Mouse (Mus musculus) olfactory bulb, adult 2 months (tissue): ENCODE data around the gene Mast4.

Source experiments
- CTCF ChIP-seq: fragments of 200-500 bp; IDR thresholded peaks from 2 replicates; pipeline ENCODE4 v1.5.1; 2012; ENCODE audit warnings: low read depth, mild to moderate bottlenecking, low read length, moderate library complexity; ENCODE audit not compliant: insufficient read depth
- POLR2A ChIP-seq: fragments of 200-500 bp; IDR thresholded peaks from 2 replicates; pipeline ENCODE4 v1.6.1; 2012; ENCODE audit warnings: mild to moderate bottlenecking, low read depth, low read length, moderate library complexity; ENCODE audit not compliant: insufficient read depth

- TF ChIP-seq POLR2A (no peak), CTCF (no peak)
These were observed 333.4 kb downstream of the Mast4 start for GRCm38 (mm10) chr13:103000891-103001290.
